Mouse (Mus musculus) spleen, adult 12 weeks (tissue): Measurements from ENCODE around the gene Ppp4r4.
"Not testable (repeated sequence)": the region's sequence is repeated elsewhere in the genome, so short reads cannot be mapped to it uniquely, and the experiment has no call there.

Experiments used
- DNase-seq: peaks from one replicate; pipeline ENCODE4 v3.0.0; 2022; ENCODE audit warnings: low spot score

Ppp4r4 gene

GRCm38 (mm10) chr12:103635846-103636245 lies 103.8 kb downstream of the Ppp4r4 start:
- no peak for DNase-seq

GRCm38 (mm10) chr12:103643336-103643735 lies 111.3 kb downstream of the Ppp4r4 start:
- peak; percentile 8 for DNase-seq

- DNase-seq, result no peak
Measured at GRCm38 (mm10) chr12:103643818-103644217, 111.7 kb downstream of the Ppp4r4 start.

DNA sequence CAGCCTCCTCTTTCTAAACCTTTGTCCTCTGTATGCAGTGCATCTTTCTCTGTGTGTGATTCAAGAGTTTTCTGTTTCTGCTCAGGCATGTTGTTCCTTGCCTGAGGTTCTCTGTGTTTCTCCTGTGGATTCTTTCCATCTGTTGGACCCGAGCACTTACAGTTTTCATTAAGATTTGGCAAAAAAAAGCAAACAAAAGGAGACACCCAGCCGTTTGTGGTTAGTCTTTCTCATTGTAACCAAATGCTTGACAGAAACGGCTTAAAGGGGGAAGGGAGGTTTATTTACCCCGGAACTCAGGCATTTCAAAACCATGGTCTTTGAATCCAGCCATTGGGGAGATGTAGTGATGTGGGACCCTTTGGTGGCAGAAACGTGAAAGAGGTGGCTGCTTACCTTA lies 112.5 kb downstream of the Ppp4r4 start:
- DNase-seq, result no peak

GRCm38 (mm10) chr12:103646314-103646713 lies 114.2 kb downstream of the Ppp4r4 start:
- no peak for DNase-seq

GRCm38 (mm10) chr12:103653836-103654235 lies 121.8 kb downstream of the Ppp4r4 start:
- no peak for DNase-seq

DNA sequence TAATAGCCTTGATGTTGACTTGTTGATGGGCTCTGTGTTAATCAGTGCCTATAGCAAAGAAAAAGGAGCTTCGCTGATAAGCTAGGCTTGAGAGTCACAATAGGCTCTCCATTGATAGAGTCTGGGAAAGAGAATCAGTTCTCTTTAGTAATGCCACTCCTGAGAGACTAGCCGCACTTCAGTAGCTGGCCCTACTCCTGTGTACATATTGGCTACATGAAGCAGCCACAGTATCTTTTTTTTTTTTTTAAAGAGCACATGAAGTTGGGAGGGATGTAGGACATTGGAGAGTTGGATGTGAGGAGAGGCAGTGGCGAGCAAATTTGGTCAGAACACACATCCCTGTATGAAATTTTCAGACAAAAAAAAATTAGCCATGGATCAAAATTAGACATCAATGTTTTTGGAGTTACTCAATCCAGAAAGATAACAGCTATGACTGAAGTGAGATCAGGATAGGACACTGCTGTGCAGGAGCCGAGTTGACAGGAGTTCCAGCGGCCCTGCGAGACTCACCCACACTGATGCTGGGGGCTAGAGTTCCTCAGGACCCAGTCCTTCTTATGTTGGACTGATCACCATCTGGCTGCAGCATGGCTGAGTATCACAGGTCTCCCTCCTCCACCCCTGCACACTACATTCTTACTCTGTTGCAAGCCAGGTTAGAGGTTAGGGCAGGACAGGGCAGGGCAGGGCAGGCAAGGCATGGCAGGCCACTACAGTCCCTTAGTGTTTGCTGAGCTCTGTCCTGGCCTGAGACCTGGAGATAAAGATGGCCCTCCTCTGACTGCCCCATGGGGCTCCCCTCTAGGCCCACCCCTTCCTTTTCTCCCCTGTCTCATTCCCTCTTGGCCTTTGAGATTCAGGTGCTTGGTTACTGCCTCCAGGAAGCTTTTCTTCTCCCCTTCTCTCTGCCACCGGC lies 123.3 kb downstream of the Ppp4r4 start:
- DNase-seq, result no peak

- DNase-seq, result no peak
Measured at GRCm38 (mm10) chr12:103656848-103657626, 125.0 kb downstream of the Ppp4r4 start, which contains the start of gene Serpina6. Serpina6 (minus strand) TSS chr12:103657212.

DNA sequence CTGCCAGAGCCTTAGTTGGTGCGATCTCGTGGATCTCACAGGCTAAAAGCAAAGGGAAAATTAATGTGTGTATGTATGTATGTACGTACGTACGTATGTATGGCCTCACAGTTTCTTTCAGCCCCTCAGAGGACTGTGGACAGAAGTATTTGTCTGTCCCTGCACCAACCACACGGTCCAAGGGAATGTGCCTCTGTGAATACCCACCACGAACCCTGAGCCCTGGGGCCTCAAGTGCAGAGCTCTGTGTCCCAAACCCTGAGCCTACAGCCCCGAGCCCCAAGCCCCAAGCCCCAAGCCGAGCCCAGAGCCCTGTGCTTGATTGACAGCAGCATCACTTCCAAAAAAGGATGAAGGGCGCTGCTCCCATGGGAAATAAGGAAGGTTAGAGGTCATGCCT lies 125.9 kb downstream of the Ppp4r4 start:
- no peak for DNase-seq

- no peak for DNase-seq
Measured at GRCm38 (mm10) chr12:103659171-103659570, 127.1 kb downstream of the Ppp4r4 start.

DNA sequence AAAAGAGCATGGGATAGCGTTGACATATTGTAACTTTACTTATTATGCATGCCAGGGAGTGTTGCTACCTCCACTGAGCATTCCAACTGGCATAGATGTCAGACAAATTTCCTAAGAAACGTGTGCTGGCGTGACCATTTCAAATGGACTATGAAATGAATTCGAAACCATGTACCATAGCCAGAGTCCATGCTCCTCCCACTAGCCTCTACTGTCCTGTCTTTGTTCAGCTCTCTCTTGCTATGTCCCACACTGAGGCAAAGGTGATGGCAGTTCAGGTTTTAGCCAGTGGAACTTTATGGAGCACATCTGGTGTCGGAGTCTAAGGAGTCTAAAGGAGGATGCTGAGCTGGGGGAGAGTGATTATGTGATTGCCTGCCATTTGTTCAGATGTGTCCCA lies 128.0 kb downstream of the Ppp4r4 start:
- DNase-seq, result no peak

- DNase-seq, result not testable (repeated sequence)
Measured at GRCm38 (mm10) chr12:103662053-103662452, 130.0 kb downstream of the Ppp4r4 start.
